Mouse (Mus musculus) embryonic facial prominence, embryonic 14.5 days (tissue): Measurements from ENCODE around the gene Hdc. TPM values are rescaled to one million over a fixed set of nuclear protein-coding genes. Genes with fewer than 3 reads are reported as not detected.

ENCODE experiments used
- ATAC-seq: fragments of 200-750 bp; cut with Nextera tagmentation; 2 replicates; pipeline ENCODE4 v1.8.0; 2017; ENCODE audit warnings: low read depth, moderate number of reproducible peaks, moderate TSS enrichment
- DNase-seq: peaks from one replicate; pipeline ENCODE4 v3.0.0-alpha.2; 2015; ENCODE audit warnings: low spot score
- H3K27ac ChIP-seq: fragments of 300-500 bp; sonication (generic); replicated peaks from 2 replicates; pipeline ENCODE4 v1.5.1; 2014; ENCODE audit warnings: low read depth, mild to moderate bottlenecking, low read length, moderate library complexity
- H3K27me3 ChIP-seq: fragments of 300-500 bp; sonication (generic); replicated peaks from 2 replicates; pipeline ENCODE4 v1.6.1; 2014; ENCODE audit warnings: low read length; ENCODE audit not compliant: control insufficient read depth, insufficient read depth
- H3K36me3 ChIP-seq: fragments of 300-500 bp; sonication (generic); 2 replicates; pipeline ENCODE4 v1.6.1; 2014; ENCODE audit warnings: low read length, mixed read lengths; ENCODE audit not compliant: control insufficient read depth, insufficient read depth
- H3K4me1 ChIP-seq: fragments of 300-500 bp; sonication (generic); 2 replicates; pipeline ENCODE4 v1.6.1; 2014; ENCODE audit warnings: antibody characterized with exemption, low read length; ENCODE audit not compliant: control insufficient read depth, insufficient read depth
- H3K4me2 ChIP-seq: fragments of 300-500 bp; sonication (generic); 2 replicates; pipeline ENCODE4 v1.6.1; 2014; ENCODE audit warnings: low read depth, mild to moderate bottlenecking, low read length, moderate library complexity, mixed read lengths
- H3K4me3 ChIP-seq: fragments of 300-500 bp; sonication (generic); 2 replicates; pipeline ENCODE4 v1.5.1; 2014; ENCODE audit warnings: low read depth, mild to moderate bottlenecking, low read length
- H3K9ac ChIP-seq: fragments of 300-500 bp; sonication (generic); 2 replicates; pipeline ENCODE4 v1.6.1; 2014; ENCODE audit warnings: low read depth, mild to moderate bottlenecking, low read length, moderate library complexity, mixed read lengths
- H3K9me3 ChIP-seq: fragments of 300-500 bp; sonication (generic); 2 replicates; pipeline ENCODE4 v1.6.1; 2016; ENCODE audit warnings: low read length; ENCODE audit not compliant: control insufficient read depth
- WGBS: fragments of 180-500 bp; shearing (Covaris S2); extraction: QIAGEN DNeasy Blood & Tissue Kit; methylation state at CpG from one replicate; pipeline ENCODE4 v1.1.7; 2014; 5-methylcytosine and 5-hydroxymethylcytosine counted together
- polyA plus RNA-seq: library from polyadenylated mRNA; unstranded; fragments of >200 nt; fragmentation: Nextera tagmentation; extraction: Ambion mirVana; gene quantifications from 2 replicates; pipeline ENCODE4 v1.2.1, GENCODE M21; 2014

Hdc gene
- polyA plus RNA-seq, 1 experiment from 2014 or later, result 67.6 TPM

DNA sequence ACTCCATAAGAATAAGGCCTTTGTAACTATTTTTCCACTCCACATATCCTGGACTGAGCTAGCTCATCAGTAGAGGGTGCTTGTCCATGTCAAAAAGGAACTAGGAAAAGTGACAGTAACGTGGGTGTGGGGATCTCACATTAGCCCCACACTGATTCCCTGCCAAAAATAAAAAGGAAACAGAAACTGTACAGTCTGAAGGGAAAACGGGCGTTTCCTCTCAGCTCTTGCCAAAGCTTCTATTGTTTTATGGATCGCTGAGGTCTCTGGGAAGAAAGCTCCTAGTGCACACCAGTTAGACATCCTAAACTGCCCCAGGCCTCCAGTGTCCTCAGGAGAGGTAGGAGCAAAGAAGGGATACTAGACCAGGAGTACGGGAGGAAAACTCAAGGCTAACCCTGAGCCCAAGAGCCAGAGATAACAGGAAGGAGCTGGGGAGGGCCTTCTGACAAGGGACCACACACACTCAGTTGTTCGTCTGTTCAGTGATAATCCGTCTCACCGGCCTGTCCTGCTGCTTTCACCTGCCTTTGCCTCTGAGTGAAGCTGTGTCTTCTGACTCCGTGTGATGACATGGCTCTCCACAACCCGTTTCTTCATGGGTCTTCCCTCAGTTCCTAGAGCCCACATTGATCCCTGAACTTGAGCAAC, 11.4 kb downstream of the Hdc start:
- no peaks in the 10 kb centered on the region for H3K36me3 ChIP-seq
- WGBS, result 54% methylated on average over 10 of the region's 10 CpGs
- H3K4me1 ChIP-seq, result 0 out of 2 replicates have a peak, but pooled peaks cover 3% of the 10 kb centered on the region
- ATAC-seq (peak; percentile 47; the same call in 1 of the 2 replicates), DNase-seq (peak; percentile 82)
- no peak overlapping the region for H3K4me2 ChIP-seq
- no peak overlapping the region for H3K9ac ChIP-seq
- H3K27ac ChIP-seq, result 0 out of 2 replicates have a peak overlapping the region, but pooled peaks have one; percentile 4
- no peaks in the 10 kb centered on the region for H3K9me3 ChIP-seq
- no peak overlapping the region for H3K4me3 ChIP-seq
- no peaks in the 10 kb centered on the region for H3K27me3 ChIP-seq

DNA sequence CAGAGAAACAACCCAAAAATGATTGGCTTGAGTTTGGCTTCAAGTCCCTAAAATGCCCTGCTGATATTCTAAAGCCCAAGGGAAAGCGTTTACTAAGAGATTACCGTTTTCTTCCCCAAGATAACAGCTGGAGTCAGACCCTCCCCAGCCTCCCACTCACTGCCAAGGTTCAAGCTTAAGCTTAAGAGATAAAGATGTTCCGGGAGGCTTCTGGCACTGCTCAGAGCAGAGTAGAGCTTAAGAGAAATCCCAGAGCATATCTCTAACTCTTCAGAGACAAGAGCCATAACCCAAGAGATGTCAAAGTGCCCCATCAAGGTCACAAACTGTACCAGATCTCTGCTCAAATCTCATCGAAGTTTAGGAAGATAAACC, 12.4 kb downstream of the Hdc start:
- no peak overlapping the region for H3K9ac ChIP-seq
- 0 out of 2 replicates have a peak, but pooled peaks cover 3% of the 10 kb centered on the region for H3K4me1 ChIP-seq
- H3K27me3 ChIP-seq, result no peaks in the 10 kb centered on the region
- H3K36me3 ChIP-seq, result no peaks in the 10 kb centered on the region
- H3K27ac ChIP-seq, result no peak overlapping the region
- WGBS, result 74% methylated on average over 4 of the region's 4 CpGs
- no peaks in the 10 kb centered on the region for H3K9me3 ChIP-seq
- ATAC-seq, result no peak
- no peak for DNase-seq
- no peak overlapping the region for H3K4me2 ChIP-seq
- no peak overlapping the region for H3K4me3 ChIP-seq

DNA sequence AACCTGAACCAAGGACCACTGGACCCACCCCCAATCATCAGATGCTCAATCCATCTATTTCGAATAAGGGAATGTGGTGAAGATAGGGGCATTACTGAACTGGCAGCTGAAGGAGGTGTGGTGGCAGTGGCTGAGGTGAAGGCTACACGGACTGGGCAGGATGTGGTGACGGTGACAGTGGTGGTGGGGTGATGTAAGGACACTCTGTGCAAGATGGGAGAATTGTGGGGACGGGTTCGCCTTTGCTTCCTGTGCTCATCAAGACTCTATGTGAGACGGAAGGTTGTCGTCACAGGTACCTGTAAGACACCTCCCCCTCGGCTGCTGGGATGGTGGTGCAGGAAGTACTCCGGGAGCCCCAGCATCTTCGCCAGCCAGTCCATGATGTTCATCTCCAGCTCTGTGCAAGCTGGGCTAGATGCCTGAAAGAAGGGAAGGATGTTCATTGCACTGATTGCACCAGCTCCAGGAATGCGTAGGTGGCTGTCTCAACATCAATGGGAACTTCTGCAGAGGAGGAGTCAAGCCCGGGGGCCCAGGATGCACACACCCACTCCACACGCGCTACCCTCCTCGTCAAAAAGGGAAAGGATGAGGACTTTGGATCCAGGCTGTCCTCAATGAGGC, 12.9 kb downstream of the Hdc start:
- no peak overlapping the region for H3K4me3 ChIP-seq
- H3K27ac ChIP-seq, result no peak overlapping the region

DNA sequence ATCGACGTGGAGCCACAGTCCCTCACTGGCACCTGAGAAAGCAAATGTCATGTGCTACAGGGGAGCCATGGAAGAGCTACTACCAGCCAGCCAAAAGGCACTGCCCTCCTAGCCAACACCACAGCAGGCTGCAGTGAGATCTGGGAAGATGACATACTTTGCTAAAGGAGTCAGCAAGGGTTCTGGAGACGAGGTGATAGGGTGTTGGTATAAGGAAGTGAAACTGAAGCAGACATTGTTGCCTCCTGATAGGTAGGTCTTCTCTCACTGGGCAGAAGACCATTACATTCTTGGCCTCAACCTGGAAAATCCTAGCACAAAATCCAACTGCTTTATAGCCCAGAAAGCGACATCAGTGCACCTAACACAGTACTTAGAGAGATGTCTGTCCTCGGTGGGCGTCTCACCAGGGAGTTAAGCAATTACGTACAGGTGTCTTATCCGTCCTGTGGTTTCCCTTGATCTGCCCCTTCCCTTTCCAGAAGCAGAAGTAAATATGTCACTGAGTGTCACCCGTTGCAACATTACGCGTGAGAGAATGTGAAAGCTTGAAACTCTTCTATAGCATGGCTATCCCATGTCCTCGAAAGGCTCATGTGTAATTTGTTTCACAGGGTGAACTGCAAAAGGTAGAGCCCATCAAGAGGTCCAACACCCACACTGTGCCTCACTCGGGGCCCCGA, 17.0 kb downstream of the Hdc start:
- Histone ChIP-seq H3K9ac (no peak overlapping the region), H3K4me3 (no peak overlapping the region), H3K4me1 (no peaks in the 10 kb centered on the region), H3K27ac (no peak overlapping the region), H3K27me3 (no peaks in the 10 kb centered on the region), H3K4me2 (no peak overlapping the region), H3K9me3 (no peaks in the 10 kb centered on the region), H3K36me3 (no peaks in the 10 kb centered on the region)
- ATAC-seq, result no peak
- no peak for DNase-seq
- 88% methylated on average over 14 of the region's 14 CpGs for WGBS

More for the DNA sequence above, 12.9 kb downstream of the Hdc start:
- Histone ChIP-seq H3K36me3 (no peaks in the 10 kb centered on the region), H3K4me1 (0 out of 2 replicates have a peak, but pooled peaks cover 3% of the 10 kb centered on the region), H3K9me3 (no peaks in the 10 kb centered on the region), H3K27me3 (no peaks in the 10 kb centered on the region), H3K9ac (no peak overlapping the region), H3K4me2 (no peak overlapping the region)
- ATAC-seq (no peak), DNase-seq (no peak)
- WGBS, result 86% methylated on average over 15 of the region's 15 CpGs

DNA sequence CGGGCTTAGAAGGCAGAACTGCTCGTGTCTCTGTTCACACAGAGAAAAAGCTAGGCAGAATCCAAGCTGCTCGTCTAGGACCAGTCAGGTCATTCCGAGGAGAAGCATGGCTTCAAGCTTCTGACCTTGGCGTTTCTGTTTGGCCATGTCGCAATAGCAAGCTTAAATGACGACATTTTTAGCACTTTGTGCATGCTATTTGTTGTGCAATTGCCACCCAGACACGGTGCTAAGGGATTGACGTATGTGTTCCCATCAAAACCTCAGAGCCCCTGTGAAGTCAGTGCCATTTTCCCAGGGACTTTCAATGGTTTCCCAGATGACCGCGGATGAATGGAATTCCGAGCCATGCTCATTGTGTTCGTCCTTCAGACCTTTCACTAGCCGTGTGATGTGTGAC, 18.6 kb downstream of the Hdc start:
- H3K4me1 ChIP-seq, result no peaks in the 10 kb centered on the region
- H3K27me3 ChIP-seq, result no peaks in the 10 kb centered on the region
- no peak overlapping the region for H3K4me3 ChIP-seq
- H3K9ac ChIP-seq, result no peak overlapping the region
- no peaks in the 10 kb centered on the region for H3K9me3 ChIP-seq
- no peak overlapping the region for H3K27ac ChIP-seq
- ATAC-seq (no peak), DNase-seq (no peak)
- H3K36me3 ChIP-seq, result no peaks in the 10 kb centered on the region
- 87% methylated on average over 14 of the region's 14 CpGs for WGBS
- H3K4me2 ChIP-seq, result no peak overlapping the region

DNA sequence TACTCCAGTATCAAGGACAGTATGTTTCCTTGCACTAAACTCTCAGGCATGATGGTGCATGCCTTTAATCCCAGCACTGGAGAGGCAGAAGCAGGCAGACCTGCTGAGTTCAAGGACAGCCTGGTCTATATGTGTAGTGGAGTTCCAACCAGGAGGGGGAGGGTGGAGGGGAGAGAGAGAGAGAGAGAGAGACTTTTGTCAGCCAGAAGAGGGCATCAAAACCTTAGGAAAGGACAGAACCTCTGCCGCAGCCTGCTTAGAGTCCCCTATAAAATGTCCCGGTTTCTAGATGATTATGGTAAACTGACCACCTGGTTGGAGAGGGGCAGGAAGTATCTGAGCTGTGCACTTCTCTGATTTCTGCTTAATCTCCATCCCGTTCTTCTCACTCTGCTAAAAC, 20.1 kb downstream of the Hdc start:
- Histone ChIP-seq H3K9ac (no peak overlapping the region), H3K27me3 (no peaks in the 10 kb centered on the region), H3K9me3 (no peaks in the 10 kb centered on the region), H3K36me3 (no peaks in the 10 kb centered on the region), H3K4me2 (peak overlapping the region; percentile 21; the same call in 1 of the 2 replicates), H3K4me3 (no peak overlapping the region), H3K27ac (no peak overlapping the region), H3K4me1 (0 out of 2 replicates have a peak, but pooled peaks cover 3% of the 10 kb centered on the region)
- DNase-seq, result peak; percentile 67
- 8% methylated on average over 3 of the region's 3 CpGs for WGBS
- peak; percentile 59 for ATAC-seq

DNA sequence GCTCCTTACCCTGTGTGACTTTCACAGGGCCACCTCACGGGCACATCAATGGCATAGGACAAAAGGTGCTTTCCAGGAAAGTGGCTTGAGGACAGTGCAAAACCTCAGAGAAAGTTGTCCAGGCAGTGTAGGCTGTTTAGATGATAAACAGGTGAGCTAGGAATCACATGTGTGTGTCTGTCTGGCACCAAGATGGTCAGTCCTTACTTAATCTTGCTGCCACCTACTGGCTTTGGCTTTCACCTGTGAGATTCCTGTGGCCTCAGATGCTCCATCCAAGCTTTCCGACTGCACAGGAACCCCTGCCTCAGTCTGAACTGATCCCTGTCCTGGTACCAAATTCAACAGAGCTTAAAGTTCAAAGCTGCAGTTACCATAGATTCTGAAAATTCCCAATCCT, 20.7 kb downstream of the Hdc start:
- H3K27ac ChIP-seq, result no peak overlapping the region
- no peak for ATAC-seq
- H3K27me3 ChIP-seq, result no peaks in the 10 kb centered on the region
- no peaks in the 10 kb centered on the region for H3K9me3 ChIP-seq
- DNase-seq, result no peak
- H3K4me2 ChIP-seq, result no peak overlapping the region
- WGBS, result 66% methylated on average over 2 of the region's 2 CpGs
- H3K9ac ChIP-seq, result no peak overlapping the region
- no peak overlapping the region for H3K4me3 ChIP-seq
- H3K36me3 ChIP-seq, result no peaks in the 10 kb centered on the region
- 0 out of 2 replicates have a peak, but pooled peaks cover 4% of the 10 kb centered on the region for H3K4me1 ChIP-seq

DNA sequence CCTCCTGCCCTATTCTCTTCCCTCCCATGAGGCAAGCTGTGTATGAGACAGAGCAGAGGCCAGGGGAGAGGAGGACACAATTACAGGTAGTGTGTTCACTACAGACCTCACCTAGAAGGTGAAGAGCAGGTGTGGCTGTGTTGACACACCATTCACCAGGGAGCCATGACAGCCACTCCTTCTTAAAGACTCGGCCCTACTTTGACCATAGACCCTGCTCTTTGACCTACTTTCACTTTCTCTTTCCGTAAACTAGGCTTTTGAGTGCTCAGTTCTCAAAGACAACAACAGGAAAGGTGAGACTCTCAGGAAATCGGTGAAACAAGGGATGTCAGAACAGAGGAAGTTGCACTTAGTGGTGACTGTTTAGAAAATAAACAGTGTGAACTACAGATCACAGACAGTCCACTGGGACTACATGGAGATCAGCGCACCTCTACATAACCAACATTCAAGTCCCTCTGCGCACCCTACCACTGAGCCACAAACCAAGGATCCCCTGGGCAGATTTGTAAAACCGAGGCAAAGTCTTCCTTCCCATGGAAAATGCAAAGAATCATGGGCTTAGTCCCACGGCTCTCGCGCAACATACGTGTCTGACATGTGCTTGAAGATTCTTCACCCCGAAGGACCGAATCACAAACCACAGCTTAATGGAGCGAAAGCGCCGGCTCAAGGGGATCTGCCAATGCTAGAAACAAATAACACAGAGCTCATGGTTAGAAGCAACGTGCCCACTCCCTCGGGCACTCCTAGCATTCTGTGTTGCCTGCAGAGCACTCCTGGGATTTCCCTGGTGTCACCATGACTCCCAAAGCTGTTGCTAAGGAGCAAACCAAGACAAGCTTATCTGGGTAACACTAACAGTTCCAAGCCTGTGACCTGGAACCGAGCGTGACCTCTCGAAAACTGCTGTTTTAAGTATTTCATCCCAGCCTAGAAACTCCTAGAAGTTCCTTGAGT, 21.5 kb downstream of the Hdc start:
- Histone ChIP-seq H3K9me3 (no peaks in the 10 kb centered on the region), H3K4me3 (no peak overlapping the region), H3K36me3 (no peaks in the 10 kb centered on the region), H3K27ac (no peak overlapping the region), H3K4me2 (no peak overlapping the region), H3K27me3 (no peaks in the 10 kb centered on the region), H3K4me1 (0 out of 2 replicates have a peak, but pooled peaks cover 4% of the 10 kb centered on the region), H3K9ac (no peak overlapping the region)
- 86% methylated on average over 20 of the region's 20 CpGs for WGBS
- ATAC-seq (peak; percentile 72; the same call in 1 of the 2 replicates), DNase-seq (no peak)
